Mouse (Mus musculus): Measurements from ENCODE around the gene Sugp2.
A peak's percentile ranks its signal among the peaks of the same experiment; 100 is the strongest.

The Sugp2 gene

DNA sequence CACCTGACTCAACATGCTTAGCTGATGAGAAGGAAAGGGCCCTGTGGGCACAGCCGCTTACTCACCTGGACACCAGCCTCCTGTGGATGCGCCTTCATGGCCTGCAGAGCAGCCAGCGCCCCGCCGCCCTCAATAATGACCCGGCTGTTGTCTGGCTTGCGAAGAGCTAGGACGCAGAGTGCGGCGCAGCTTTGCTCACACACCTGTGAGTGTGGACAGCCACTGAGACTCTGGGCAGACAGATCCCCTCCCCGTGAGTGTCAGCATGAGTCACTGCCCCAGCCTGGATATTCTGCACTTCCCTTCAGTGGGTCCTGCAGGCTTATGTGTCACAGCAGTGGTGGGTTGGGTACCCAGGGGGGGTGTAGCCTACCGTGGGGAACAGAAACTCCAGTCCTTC is 12.0 kb upstream of the Sugp2 start:
- no peak for DNase-seq

DNA sequence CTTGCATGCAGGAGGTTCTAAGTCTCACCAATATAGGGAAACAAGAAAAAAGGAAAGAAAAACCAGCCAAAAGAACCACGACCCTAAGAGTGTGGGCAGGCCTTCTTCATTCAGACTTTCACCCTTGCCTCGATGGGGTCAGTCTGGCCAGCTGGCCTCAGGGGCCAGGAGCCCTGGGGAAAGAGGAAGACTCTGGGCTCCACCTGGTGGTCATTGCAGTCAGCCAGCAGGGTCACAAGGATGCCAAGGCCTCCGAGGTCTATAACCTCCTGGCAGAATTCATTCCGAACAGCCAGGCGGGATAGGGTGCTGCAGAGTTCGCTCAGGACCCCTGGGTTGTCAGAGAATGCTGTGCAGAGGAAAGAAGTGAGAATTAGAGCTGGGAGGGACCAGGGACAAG is 10.7 kb upstream of the Sugp2 start:
- peak; percentile 54 to 67 for DNase-seq

DNA sequence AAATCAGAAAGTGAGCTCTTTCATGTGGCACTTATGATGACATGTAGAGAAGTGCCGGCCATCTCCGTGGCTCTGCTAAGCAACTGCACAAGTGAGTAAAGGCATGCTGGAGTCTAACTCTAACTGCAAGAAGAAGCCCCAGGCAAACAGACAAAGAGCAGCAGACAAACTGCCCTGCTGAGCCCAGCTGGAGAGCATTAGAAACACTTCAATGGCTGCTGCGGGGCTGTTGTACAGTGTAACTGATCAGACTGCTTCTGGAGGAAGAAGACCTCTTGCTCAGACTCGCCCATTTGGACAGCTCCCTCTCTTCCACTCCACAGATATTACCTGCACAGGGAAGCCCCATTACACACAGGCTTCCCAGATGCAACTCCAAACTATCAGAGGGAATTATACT is 6.0 kb upstream of the Sugp2 start:
- peak in 1 of 2 experiments; percentile 32 for DNase-seq

DNA sequence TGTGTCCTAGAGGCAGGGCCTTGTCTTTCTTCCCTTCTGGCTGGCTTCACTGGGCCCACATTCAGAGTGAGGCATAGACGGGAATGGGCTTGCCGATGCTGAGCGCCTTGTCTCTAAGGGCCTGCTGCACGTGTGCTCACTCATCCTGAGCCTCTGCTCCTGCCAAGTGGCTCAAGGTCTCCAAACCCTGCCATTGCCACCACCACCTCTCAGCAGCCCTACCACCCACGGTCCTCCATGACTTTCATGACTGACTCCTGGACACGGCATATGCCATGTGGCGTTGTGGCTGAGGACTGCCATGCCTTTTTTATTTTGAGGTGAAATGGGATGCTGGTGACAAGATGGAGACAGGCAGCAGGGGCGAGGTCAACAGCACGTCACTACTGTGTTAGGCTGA is 3.2 kb upstream of the Sugp2 start:
- DNase-seq: no peak

DNA sequence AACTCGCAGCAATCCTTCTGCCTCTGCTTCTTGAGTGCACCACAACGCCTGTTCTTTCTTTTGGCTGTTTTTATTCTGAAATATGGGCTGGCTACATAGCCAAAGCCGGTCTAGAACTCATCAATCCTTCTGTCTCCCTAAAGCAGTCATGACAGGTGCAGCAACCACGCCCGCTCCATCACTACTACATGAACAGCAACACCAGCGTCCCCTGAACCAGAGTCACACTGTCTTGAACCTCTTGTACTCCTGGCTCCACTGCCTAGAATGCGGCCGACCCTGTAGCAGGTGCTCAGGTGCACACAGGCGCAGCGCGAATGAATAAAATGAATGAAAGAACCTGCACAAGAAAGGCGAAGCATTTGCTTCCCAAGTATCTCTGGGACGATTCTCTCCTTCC is 420 bp upstream of the Sugp2 start:
- no peak for DNase-seq

DNA sequence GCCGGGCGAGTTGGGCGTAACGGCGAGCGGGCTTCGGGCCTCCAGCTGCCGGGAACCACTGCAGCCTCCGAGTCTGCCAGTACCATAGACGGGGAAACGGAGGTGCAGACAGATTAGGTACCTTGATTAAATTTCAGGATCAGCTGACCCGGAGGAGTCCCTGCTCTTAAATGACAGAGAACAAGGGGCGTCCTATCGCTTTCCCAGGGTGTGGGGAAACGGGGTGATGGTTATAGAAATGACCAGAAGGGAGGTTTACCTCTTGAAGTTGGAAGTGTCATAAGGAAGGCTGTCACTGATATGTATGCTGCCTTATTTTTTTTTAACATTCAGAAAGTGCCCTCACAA is 729 bp downstream of the Sugp2 start:
- no peak for DNase-seq

DNA sequence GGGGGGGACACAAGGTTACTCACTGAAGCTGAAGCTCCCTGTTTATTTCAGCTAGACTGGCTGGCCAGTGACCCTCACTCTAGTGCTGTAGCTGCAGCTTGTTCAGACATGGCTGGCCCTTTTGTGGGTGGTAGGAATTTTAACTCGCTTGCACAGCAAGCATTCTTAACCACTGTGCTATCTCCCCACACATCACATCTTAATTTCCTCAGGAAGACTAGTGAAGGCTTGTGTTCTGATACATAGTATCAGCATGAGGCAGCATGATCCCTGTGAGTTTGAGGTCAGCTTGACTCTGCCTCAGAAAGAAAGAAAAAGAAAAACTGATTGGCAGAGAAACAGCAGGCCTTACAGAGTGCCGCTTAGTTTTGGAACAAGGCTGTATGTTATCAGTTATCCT is 3.8 kb downstream of the Sugp2 start:
- DNase-seq: no peak

DNA sequence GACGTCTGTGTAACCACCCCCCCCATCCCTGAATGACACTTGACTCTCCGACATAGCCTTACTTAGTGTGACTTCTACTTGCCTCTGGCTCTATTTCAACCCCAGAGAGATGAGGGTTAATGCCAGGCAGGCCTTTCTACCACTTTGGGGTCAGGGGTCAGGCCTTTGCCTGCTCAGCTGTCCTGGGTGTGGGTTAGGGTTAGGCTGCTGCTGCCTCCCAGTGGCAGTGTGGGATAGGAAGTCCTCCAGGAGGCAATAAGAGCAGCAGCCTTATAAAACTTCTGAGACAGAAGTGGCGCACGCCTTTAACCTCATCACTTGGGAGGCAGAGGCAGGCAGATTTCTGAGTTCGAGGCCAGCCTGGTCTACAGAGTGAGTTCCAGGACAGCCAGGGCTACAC is 6.6 kb downstream of the Sugp2 start:
- no peak for DNase-seq

DNA sequence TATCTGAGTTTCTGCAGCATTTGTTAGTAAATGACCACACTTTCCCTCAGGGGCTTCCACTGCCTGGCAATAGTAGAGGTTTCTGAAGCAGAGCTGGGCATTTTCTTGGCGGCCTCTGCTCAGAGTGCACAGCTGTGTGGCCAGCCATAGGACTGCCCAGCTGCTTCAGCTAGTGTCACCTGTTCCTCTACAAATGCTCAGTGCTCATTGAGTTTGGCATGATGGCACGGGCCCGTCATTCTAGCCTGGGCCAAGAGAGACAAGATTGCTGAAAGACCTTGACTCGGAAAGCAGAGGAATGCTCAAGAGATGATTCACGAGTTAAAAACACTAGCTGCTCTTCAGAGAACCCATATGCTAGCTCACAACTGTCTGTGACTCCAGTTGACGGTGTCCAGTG is 12.6 kb downstream of the Sugp2 start:
- DNase-seq: no peak

DNA sequence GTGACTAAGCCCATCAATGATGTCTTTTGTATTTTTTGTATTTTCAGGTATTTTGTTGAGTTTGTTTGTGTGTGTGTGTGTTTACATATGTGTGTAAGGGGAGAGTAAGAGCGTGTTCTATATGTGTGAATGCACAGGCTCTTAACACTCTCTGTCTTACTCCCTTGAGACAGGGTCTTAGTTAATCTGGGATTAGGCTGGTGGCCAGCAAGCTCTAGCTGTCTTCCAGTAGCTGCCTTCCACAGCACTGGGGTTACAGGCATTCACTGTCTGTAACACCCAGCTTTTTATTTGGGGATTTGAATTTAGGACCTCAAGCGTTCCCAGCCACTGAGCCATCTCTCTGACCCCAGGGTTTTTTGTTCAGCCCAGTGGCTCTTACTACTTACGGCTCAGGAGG is 13.8 kb downstream of the Sugp2 start:
- no peak for DNase-seq

DNA sequence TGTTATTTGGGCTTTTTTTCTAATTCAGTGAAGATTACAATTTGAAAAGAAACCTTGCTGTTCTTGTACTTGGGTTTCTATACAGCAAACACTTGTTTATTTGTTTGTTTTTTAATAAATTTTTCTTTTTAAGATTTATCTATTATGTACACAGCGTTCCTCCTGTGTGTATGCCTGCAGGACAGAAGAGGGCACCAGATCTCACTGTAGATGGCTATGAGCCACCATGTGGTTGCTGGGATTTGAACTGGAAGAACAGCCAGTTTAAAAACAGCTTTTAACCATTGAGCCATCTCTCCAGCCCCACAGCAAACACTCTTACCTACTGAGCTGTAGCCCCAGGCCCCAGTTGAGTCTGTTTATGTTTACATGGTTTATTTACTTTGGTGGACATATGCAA is 20.6 kb downstream of the Sugp2 start:
- DNase-seq: no peak

DNA sequence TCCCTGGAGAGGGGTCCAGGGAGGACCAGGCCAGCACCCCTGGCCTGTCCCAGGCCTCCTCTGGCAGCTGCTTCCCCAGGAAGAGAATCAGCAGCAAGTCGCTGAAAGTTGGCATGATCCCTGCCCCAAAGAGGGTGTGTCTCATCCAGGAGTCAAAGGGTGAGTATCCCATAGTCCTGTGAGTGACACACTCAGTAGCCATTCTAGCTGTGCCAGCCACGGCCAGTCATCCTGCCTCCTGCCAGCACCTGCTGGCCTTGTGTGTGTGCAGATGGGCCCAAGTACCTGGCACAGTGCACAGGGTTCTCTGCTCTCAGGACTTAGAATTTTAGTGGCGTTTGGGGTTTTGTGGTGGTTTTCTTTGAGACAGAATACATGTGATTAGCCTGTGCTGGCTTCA is 23.4 kb downstream of the Sugp2 start:
- DNase-seq: peak; percentile 61 to 75

DNA sequence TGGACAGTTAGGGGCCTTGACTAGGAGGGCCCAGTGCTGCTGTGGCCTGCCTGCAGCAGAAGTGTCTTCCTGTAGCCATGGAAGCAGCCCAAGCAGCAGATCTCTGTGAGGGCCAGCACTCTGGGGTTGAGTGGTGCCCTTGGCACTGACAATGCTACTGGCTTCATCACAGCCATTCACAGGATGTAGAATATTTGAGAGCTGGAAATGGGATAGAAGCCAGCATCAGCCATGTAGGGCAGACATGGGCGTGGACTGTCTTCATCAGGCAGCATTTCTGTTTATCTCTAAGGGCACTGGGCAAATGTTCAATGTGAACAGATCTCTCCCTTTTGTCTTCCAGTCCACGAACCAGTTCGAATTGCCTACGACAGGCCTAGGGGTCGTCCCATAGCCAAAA is 24.6 kb downstream of the Sugp2 start:
- no peak for DNase-seq

DNA sequence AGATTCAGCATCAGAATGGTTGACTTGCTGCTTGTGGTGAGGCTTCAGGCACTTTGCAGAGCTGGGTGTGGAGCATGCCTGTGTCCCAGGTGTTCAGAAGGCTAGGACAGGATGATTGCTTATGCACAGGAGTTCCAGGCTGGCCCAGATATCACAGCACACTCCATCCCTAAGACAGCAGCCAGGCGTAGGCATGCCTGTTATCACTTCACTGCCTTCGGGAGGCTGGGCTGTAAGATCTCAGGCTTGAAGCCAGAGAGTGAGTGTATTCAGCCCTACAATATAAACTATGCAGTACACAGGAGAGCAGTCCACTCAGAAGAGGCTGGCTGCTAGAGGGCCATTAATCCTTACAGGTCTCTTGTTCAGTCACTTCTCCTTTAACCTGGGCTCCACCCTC is 25.0 kb downstream of the Sugp2 start:
- no peak for DNase-seq

DNA sequence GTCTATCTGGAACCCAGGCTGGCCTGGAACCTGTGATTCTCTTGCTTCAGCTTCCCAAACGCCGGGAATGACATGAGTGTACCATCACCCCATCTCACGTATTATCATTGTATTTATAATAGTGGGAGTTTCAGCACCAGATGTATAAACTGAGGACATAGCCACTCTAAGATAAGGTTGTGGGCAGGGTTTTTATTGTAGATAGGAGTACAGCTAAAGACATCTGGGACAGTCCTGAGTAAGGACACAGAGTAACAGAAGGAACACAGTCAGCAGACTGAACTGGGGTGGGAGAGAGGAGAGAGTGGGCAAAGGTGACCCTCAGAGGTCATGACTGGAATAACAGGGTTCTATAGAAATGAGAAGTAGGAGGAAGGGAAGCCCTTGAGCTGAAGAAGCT is 33.6 kb downstream of the Sugp2 start:
- no peak for DNase-seq

DNA sequence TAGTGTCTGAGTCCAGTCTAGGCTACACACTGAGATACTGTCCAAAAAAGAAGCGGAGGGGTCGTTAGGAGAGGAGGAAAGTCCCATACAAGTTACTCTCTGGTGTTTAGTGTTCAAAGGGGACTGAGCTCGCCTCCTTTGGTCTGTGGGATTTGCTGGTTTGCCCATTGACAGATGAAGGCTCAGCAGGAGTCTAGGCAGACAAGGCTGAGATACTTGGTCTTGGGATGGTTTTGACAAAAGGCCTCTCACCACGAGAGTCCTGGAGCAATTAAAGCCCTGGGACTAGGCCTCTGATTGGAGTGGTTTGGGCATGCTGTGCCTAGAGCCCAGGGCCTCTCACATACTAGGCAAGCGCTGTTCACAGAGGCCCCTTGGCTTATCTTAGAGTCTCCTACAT is 34.3 kb downstream of the Sugp2 start:
- peak; percentile 47 to 55 for DNase-seq

DNA sequence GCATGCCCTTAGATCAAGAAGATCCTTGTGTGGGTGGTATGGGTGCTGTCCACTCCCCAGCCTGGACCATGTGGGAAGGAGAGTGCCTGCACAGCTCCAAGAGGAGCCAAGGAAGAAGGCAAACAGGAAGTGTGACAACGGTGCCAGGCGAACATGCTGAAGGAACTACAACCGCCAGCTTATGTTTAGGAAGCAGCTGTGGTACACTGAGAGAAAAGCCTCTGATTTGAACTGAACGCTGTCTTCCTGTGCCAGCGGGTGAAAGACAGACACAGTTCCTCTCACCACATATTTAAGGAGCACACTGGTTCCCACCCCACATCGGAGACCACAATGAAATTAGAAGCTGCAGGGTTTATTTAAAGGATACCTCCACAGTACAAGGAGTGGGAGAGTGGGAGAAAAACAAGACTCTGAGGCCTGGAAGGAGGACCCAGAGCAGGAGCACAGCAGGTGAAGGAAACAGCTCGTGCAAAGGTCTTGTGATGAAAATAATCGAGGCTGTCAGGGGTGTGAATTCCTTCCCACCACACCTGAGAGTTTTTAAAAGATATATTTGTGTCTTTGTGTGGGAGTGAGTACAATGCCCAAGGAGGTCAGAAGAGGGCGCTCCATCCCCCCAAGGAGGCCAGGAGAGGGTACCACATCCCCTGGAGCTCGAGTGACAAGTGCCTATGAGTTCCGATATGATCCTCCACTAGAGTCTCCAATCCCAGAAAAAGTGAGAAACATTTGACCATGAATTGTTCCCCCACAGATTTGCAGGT is 35.0 kb downstream of the Sugp2 start:
- no peak for DNase-seq

DNA sequence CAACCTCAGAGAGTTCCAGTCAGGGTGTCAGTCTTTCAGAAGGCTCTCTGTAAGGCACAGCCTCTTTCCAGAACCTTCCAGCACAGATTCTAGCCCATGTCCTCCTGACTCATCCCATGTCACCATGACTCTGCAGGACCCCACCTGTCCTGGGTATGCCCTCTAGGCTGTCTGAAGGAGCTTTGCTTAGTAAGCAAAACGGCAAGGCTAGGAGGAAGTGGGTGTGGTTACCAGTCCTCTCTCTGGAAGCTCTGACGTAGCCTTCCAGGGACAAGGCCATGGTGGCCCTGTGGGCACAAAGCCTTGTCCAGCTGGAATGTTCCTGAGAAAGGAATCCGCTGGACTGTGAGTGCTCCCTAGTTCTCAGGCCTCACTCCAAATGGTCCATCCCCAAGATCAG is 38.9 kb downstream of the Sugp2 start:
- no peak for DNase-seq

DNA sequence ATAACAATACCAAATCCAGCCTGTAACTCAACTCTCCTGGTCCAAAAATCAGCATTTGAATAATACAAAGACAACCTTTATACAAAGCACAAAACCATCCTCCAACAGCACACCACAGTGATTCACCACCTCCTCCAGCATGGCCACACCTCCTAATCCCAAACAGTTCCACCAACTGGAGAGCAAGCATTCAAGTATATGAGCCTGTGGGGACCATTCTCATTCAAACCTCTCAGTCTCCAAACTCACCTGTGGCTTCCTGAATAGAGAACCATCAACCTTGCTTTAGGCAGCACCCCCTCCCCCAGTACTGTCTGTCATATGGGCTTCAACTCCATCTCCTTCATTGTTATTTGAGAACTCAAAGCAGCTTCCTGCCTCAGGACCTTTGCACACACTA is 40.3 kb downstream of the Sugp2 start:
- DNase-seq: no peak

DNA sequence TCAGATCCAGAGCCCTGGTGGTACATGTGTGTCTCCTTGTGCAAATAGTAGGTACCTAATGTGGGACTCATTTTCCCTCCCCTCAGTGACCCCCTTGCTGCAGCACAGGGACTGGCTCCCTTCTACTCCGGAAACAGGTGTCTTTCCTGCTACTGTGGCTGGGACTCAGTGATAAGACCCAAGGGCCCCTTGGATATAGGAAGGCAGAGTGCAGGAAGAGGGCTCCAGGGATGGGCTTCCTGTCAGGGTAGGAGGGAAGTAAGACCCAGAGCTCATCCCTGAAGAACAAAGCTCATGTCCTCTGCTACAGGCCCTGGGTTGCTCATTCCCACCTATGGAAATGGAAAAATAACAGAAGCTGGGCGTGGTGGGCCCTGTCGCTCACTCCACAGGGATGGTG is 42.5 kb downstream of the Sugp2 start:
- no peak for DNase-seq

DNA sequence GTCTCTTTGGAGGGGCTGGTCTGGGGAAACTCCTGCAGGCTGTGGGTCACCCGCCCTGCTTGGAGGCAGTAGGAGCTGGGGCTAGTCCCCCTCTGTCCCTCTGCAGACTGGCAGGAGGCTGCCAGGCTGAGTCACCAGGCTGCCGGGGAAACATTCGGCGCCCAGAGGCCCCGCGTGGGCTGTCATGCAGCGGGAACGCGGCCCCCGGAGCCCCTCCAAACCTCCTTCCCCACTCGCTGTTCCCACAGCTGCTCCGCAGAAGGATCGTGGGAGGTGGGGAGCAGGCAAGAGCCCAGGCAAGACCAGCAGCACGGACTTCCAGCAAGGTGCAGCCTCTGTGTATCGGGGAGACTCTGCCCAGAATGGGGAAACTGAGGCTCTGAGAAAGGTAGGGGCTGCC is 44.1 kb downstream of the Sugp2 start:
- no peak for DNase-seq

DNA sequence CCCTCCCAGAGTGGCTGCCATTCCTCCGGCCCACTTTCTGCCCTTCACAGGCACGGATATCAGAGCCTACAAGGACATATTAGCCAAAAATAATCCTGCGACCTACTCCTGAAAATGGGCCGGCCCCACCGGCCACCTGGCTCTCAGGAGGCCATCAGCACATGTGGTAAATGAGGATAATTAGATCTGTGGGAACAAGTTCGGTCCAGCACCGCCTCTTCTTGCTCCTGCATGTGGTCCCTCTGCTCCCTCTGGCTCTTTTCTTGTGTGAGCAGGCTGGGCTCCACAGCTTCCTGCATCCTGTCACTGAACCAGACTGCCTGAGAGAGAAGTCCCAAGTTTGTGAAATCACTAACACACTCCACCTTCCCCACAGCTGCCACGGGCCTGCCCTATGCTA is 45.2 kb downstream of the Sugp2 start:
- no peak for DNase-seq

DNA sequence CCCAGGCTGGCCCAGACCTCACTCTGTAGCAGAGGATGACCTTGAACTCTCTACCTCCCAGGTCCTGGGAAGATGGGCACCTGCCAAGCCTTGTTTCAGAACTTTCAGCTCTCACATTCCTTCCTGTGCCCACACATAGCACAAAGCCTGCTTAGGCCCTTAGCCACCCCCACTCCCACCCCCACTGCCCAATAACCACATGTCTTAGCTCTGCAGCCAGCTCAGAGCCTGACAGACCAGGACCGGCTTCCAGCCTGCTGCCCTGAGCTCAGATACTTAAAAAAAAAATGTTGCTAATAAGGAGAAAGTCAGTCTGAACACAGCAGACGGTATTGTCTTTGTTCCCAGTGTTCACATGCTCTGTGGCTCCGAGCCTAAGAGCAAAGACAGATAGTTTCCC is 47.0 kb downstream of the Sugp2 start:
- no peak for DNase-seq

DNA sequence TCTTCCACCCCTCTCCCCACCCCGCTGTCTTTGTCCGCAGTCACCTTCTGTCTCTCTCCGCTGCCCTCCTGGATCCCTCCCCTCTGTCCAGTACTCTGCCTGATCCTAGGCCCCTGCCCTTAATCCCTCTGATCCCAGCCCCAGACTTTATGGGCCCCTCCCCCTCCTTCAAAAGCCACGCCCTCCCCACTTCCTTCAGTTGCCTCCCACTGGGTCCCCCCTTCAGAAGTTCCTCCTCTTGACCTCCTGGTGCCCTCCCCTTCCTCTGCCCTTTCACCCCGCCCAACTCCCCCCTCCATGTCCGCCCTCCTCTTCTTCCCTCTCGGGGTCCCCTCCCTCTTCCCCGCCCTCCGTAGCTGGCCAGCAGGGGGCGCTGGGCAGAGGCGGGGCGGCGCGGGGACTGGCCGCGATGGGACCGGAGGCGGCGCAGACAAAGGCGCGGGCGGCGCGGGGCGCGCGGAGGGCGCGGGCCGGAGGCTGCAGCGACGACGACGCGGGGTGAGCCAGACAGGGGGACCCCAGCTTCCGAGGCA is 48.6 kb downstream of the Sugp2 start, which contains the start of gene Homer3:
Homer3 (plus strand) TSS at position 225 of the 533 bp plus-strand sequence.
- DNase-seq: peak; percentile 65 to 81

Measured in cerebellum, postnatal 25 days (tissue).